Mouse (Mus musculus) MEL (cell line): ENCODE data around the gene Hdac2. TPM values are rescaled to one million over a fixed set of nuclear protein-coding genes. Genes with fewer than 3 reads are reported as not detected.

Source experiments
- DNase-seq: peaks from one replicate; pipeline ENCODE4 v3.0.0; 2011; ENCODE audit warnings: low read depth, low spot score
- H3K27ac ChIP-seq: 2 replicates; pipeline ENCODE4 v1.5.1; 2012; ENCODE audit warnings: low read depth, mild to moderate bottlenecking, control low read depth, low read length, moderate library complexity; ENCODE audit not compliant: control insufficient read depth
- H3K27me3 ChIP-seq, 2 experiments: fragments of 150-350 bp in 1 of 2; sonication (generic) in 1 of 2; 2 replicates each; pipeline ENCODE4 v1.6.1; 2012; ENCODE audit warnings: low read length in 2 of 2, mild to moderate bottlenecking in 2 of 2, improper control_type of control experiment in 1 of 2, moderate library complexity in 1 of 2; ENCODE audit not compliant: insufficient read depth in 2 of 2, control insufficient read depth in 1 of 2
- H3K36me3 ChIP-seq, 2 experiments: 2 replicates each; pipeline ENCODE4 v1.6.1; 2012 to 2014; ENCODE audit warnings: low read length in 2 of 2, improper control_type of control experiment in 1 of 2, inconsistent platforms in 1 of 2, mild to moderate bottlenecking in 1 of 2; ENCODE audit not compliant: insufficient read depth in 2 of 2, control insufficient read depth in 1 of 2
- H3K4me1 ChIP-seq, 2 experiments: fragments of 150-350 bp in 1 of 2; sonication (generic) in 1 of 2; 2 replicates each; pipeline ENCODE4 v1.6.1; 2012; ENCODE audit warnings: low read length in 2 of 2, improper control_type of control experiment in 1 of 2, mild to moderate bottlenecking in 1 of 2; ENCODE audit not compliant: insufficient read depth in 2 of 2, control insufficient read depth in 1 of 2
- H3K4me3 ChIP-seq, 2 experiments: fragments of 150-350 bp in 1 of 2; sonication (generic) in 1 of 2; 2 replicates each; pipeline ENCODE4 v1.5.1; 2012; ENCODE audit warnings: low read depth in 2 of 2, low read length in 2 of 2, mild to moderate bottlenecking in 2 of 2, moderate library complexity in 2 of 2, control low read depth in 1 of 2, improper control_type of control experiment in 1 of 2; ENCODE audit not compliant: control insufficient read depth in 1 of 2, insufficient read depth in 1 of 2
- H3K79me2 ChIP-seq: 2 replicates; pipeline ENCODE4 v1.6.1; 2012; ENCODE audit warnings: mild to moderate bottlenecking, low read length, moderate library complexity; ENCODE audit not compliant: control insufficient read depth, poor library complexity, insufficient read depth
- H3K9ac ChIP-seq: 2 replicates; pipeline ENCODE4 v1.6.1; 2012; ENCODE audit warnings: low read depth, mild to moderate bottlenecking, control low read depth, low read length, moderate library complexity; ENCODE audit not compliant: control insufficient read depth, poor library complexity, severe bottlenecking
- H3K9me3 ChIP-seq: fragments of 150-350 bp; sonication (generic); replicated peaks from 2 replicates; pipeline ENCODE4 v1.6.1; 2012; ENCODE audit warnings: mild to moderate bottlenecking, low read length, improper control_type of control experiment, moderate library complexity; ENCODE audit not compliant: insufficient read depth
- GATA1 ChIP-seq: IDR thresholded peaks from 2 replicates; pipeline ENCODE4 v1.6.1; 2011; ENCODE audit warnings: low read depth, low read length, improper control_type of control experiment
- NELFE ChIP-seq: IDR thresholded peaks from 2 replicates; pipeline ENCODE4 v1.6.1; 2011; ENCODE audit warnings: low read depth, low read length, improper control_type of control experiment
- POLR2AphosphoS2 ChIP-seq: IDR thresholded peaks from 2 replicates; pipeline ENCODE4 v1.6.1; 2011; ENCODE audit warnings: low read length, improper control_type of control experiment
- polyA plus RNA-seq, 2 experiments: library from polyadenylated mRNA; stranded (reverse) in 1 of 2; unstranded in 1 of 2; fragments of >175 nt in 1 of 2; fragments of >200 nt in 1 of 2; gene quantifications; 2 replicates each; pipeline versions ENCODE4 v1.2.1 to v1.2.4; 2012; ENCODE audit warnings: low replicate concordance in 2 of 2, low read depth in 1 of 2; ENCODE audit not compliant: insufficient read length in 2 of 2, insufficient read depth in 1 of 2, missing spikeins in 1 of 2
- total RNA-seq: library from RNA; depleted of rRNA; stranded (reverse); fragments of 300-350 nt; gene quantifications from 2 replicates; pipeline ENCODE4 v1.2.3, GENCODE M21; 2012; rRNA removed

Gene Hdac2
- total and polyA plus RNA-seq, 3 experiments, result 112 to 165 (median 144) TPM

GRCm38 (mm10) chr10:37047661-37048098 is 73.3 kb downstream of the Hdac2 start:
- no peaks in the 10 kb centered on the region for H3K9me3 ChIP-seq
- TF ChIP-seq GATA1, result no peak
- no peak for TF ChIP-seq POLR2AphosphoS2
- no peak for TF ChIP-seq NELFE
- no peaks in the 10 kb centered on the region for H3K79me2 ChIP-seq
- H3K27ac ChIP-seq, result no peak overlapping the region
- H3K27me3 ChIP-seq, result no peaks in the 10 kb centered on the region
- H3K4me1 ChIP-seq, result no peaks in the 10 kb centered on the region
- no peak overlapping the region for H3K4me3 ChIP-seq
- no peak for DNase-seq
- H3K36me3 ChIP-seq, result no peaks in the 10 kb centered on the region
- H3K9ac ChIP-seq, result no peak overlapping the region

Other genes starting within 250 kb of the Hdac2 start
- not detected in 2 replicates for gene Marcks, start 164.4 kb downstream of the Hdac2 start, total RNA-seq
- gene Marcks, start 164.4 kb downstream of the Hdac2 start, polyA plus RNA-seq, result not detected